ENCODE assay signal across 9 mouse cellular contexts in the genomic region with DNA sequence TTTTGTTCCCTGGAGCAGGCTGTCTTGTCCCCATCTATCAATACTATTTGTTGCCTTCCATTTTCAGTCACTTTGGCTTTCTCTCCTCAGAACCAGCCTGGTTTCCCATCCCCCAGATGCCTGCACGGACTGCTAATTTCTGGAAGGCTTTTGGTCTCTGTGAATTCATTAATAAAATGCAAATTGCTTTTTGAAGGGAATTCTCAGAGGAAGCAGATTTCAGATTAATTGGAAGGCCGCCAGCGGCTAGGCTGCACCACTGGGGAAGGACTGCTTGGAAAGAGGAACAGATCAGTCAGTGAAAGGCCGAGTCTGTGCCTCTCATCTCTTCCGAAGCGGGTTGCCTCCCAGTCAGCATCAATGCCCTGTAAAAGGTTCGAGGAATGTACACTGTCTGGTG.
DNase-seq lines count a peak whose midpoint lies in the region; ATAC-seq lines count a peak whose summit lies in the region.
"Had no signal": no experiment of that assay in that cellular context is flagged by ENCODE, and none has a peak within 500 bp of the region (broad histone marks: within the 10 kb centered on the region; RNA-seq: fewer than 3 reads in every experiment).

No protein-coding gene starts in this region.

- H3K9me3 ChIP-seq in hindbrain, embryonic 12.5 days (replicated peaks) = no peaks in the 10 kb centered on the region

- H3K4me3 ChIP-seq in hindbrain, embryonic 12.5 days = no peak overlapping the region
- H3K4me3 ChIP-seq: erythroblast, embryonic 14.5 days had no signal

- peak overlapping the region; percentile 76 for H3K27ac ChIP-seq in hindbrain, embryonic 12.5 days

- intact Hi-C loops in left cerebral cortex, postnatal 4 days (cut with DNase I) = no loop called here

- H3K27me3 ChIP-seq in hindbrain, embryonic 12.5 days = no peaks in the 10 kb centered on the region

- H3K9ac ChIP-seq in hindbrain, embryonic 12.5 days = no peak overlapping the region

- H3K4me2 ChIP-seq in hindbrain, embryonic 12.5 days (replicated peaks) = 0 out of 2 replicates have a peak overlapping the region, but pooled peaks have one; percentile 6

- no peaks in the 10 kb centered on the region for H3K36me3 ChIP-seq in hindbrain, embryonic 12.5 days

- ATAC-seq in cerebellum, adult (ENCODE audit: insufficient number of reproducible peaks, low FRiP score, low TSS enrichment) = peak; percentile 49
- ATAC-seq in hindbrain, embryonic 12.5 days (ENCODE audit: low FRiP score) = peak; percentile 90

- WGBS in hindbrain, embryonic 12.5 days = 40% methylated on average over 7 of the region's 7 CpGs

- peaks cover 8% of the 10 kb centered on the region for H3K4me1 ChIP-seq in hindbrain, embryonic 12.5 days

- DNase-seq in cerebellum, adult 8-10 months = no peak
- DNase-seq in MEL-GATA-1-ER (ENCODE audit: extremely low read depth, low read depth) = peak; percentile 19
- peak; percentile 90 for DNase-seq in left cerebral cortex, postnatal 4 days
- no peak for DNase-seq in ovary, postnatal 14 days (ENCODE audit: low spot score)
- no peak for DNase-seq in gastrocnemius, postnatal 25 days
- DNase-seq in embryo, embryonic 10.5 days (ENCODE audit: low spot score) = no peak

Comparison
In these comparisons a context has a peak if more than half of its experiments do, and no peak if none do; other contexts are left out.
1. DNase-seq: peak in MEL-GATA-1-ER (single experiment) and left cerebral cortex, postnatal 4 days (single experiment); none in cerebellum, adult 8-10 months (single experiment), ovary, postnatal 14 days (single experiment), gastrocnemius, postnatal 25 days (single experiment) and embryo, embryonic 10.5 days (single experiment).